Mouse (Mus musculus) frontal cortex, postnatal 36 days (tissue): Measurements from ENCODE around the gene Ehmt1.

ENCODE experiments used
- DNase-seq, 2 experiments: peaks; one replicate each; pipeline ENCODE4 v3.0.0; 2022; ENCODE audit warnings: low spot score in 2 of 2

Ehmt1 gene

DNA sequence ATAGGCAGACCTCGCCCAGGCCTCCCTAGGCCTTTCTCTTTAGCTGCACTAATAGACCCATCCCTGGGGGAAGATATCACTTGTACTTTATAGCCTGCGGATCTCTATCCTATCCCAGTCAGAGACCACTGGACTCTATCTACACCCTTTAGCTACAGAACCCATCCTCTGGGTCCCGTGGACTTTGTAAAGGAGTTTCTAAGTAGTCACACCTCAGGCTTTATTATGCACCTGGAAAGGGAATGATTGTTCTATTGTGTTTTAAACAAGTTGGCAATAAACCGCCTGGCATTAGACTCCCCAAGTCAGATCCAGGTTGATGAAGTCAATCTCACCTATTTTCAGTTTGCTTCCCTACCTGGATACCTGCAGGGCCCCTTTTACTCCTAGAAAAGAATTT is 7.2 kb downstream of the Ehmt1 start:
- DNase-seq = no peak

DNA sequence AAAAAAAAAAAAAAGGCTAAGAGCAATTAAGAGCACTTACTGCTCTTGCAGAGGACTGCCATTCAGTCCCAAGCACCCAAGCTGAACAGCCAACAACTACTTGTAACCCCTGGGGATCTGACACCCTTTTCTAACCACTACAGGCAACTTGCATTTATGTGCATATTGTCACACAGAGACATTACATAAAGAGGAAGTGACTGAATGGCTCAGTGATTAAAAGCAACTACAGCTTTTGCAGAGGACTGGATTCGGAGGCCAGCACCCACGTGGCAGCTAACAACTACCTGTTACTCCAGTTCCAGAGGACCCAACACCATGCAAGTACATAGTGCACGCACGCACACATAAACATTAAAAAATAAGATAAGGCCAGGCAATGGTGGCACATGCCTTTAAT is 8.9 kb downstream of the Ehmt1 start:
- no peak for DNase-seq

DNA sequence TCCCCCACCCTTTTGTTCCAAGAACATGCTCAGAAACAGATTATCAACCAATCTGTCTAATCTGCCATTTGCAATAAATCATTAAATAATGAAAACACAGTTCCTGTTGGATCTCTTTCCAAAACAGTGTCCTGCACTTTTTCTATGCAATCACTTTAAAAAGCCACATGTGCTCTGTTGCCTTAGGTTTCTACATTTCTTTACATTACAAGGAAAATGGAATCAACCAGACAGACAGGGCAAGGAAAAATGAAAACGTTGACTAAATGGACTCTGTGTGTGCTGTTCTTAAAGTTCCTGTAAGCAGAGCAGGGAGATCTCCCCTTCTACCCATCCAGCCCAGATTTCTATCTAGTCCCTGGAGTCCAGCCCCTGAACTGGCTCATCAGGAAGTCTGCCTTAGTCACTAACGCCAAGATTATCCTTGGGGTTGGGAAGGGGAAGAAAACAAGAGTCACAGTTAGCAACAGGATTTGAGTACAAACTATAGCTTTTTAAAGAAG is 13.7 kb downstream of the Ehmt1 start:
- no peak for DNase-seq

DNA sequence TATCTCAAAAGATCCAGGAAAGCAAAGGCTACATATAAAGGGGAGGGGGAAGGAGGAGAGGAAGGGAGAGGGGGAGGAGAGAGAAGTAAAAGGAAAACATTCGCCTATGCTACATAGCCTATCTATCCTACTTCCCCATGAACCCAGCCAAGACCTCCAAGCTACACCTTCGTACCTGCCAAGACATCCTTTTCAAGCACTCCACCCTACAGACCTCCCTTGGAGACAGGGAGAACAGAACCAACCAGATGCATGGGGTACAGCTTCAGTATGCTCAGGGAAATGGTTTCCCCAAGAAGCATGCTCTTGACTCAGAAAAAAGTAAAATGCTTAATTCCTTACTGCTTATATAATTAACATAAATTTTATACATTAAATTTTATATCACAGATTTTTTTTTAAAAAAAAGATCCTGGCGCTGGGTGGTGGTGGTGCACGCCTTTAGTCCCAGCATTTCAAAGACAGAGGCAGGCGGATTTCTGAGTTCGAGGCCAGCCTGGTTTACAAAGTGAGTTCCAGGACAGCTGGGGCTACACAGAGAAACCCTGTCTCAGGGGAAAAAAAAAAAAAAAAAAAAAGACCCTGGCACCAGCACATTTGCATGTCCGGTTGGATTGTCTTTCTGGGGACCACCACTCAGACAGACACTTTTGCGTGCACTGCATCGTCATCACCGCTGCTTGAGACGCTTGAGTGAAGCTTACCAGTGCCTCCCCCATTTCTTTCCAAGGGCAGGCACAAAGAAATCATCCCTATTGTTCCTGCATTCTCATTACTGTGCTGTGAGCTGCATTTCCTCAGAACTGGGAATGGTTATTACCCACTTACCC is 14.4 kb downstream of the Ehmt1 start:
- no peak for DNase-seq

DNA sequence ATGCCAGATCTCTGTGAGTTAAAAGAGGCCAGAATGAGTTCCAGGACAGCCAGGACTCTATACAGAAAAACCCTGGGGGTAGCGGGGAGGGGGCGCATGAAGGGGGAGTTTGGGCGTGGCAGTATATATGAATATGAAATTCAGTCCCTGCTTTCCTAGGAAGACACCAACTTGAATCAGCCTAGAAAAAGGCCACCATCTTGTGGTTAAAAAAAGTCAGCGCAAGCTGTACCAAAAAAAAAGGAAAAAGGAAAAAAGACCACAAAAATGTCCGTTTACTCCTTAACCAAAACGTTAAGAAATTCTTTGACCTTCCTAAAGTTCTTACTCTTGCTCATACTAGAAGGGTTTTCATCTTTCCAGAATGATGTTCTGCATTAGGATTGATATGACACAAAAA is 16.4 kb downstream of the Ehmt1 start:
- no peak for DNase-seq

DNA sequence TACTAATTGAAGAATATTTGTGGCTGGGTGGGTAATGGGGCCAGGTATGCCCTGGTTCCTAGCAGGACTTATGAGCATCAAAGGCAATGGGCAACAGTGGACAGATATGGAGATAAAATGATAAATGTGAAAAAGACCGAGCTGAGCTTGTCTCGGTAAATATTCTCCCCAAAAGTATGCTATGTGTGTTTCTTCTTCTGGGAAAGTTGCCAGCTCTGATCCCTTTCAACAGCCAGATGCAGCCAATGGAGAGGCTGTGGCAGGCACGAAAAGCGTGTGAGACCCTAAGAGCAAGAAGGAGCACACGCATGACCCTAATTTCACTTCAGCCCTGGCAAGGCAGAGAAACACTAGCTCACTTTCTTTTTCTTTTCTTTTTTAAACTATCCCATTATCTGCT is 18.4 kb downstream of the Ehmt1 start:
- peak in 1 of 2 experiments; percentile 40 for DNase-seq

DNA sequence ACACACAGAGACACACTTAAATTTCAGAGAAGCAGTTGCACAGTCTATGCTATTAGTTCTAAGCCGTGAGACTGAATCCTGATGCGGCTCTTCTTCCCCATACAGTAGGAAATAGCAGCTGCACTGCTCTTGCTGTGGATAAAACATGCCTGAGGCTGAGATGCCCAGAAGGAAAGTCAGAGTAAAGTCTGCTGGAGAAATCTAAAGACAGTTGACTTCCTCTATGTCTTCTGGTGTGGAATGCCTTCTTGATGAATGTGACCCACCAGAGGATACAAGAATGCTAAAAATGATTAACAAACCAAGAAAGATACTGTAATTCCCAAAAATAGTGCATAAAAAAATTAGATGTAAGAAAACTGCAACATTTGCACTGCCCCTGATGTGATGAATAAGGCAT is 20.1 kb downstream of the Ehmt1 start:
- no peak for DNase-seq

DNA sequence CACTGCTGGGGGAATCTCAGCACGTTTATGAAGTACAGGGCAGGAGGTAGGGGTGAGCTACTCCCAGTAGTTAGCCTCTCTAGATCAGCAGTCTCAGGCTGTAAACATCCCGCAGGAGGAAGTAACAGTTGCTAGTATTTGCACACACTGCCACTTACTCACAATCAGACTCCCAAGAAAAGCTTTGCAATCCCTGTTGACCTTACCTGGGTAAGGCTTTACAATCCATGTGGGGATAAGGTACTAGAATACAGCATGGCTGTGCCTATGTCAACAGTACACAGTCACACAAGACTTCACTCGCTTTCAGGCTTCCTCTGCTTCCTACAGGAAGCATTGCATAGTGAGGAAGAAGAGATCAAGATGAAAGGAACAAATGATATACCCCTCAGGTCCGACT is 22.7 kb downstream of the Ehmt1 start:
- no peak for DNase-seq

DNA sequence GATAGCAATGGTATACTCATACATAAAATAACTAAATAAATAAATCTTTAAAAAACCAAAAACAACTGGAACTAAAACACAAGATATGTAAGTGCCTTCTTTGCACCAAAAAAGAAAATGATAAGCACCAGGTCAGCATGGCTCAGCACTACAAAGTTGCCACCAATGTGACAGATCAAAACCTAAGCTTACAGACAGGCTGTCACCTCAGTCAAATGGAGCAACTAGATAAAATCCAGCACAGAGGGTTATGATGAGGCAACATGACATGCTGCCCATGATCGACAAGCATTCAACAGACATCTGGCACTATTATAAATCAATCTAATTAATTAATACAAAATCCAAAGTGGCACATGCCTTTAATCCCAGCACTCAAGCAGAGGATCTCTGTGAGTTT is 25.2 kb downstream of the Ehmt1 start:
- no peak for DNase-seq

DNA sequence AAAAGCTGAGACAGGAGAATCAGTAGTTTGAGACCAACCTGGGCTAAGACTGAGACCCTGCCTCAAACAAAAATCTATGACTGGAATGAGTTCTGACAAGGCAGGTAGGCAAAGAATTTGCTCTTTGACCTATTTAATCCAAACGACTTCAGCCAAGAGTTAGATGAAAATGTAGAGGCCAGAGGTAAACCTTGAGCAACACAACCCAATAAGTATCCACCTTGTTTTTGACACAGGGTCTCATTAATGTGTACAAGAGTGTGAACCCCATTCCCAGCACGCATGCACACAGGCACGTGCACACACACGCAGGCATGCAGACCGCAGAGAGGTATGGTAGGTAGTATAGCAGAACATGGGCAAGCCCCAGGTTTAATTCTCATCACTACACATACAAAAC is 27.1 kb downstream of the Ehmt1 start:
- DNase-seq = no peak

DNA sequence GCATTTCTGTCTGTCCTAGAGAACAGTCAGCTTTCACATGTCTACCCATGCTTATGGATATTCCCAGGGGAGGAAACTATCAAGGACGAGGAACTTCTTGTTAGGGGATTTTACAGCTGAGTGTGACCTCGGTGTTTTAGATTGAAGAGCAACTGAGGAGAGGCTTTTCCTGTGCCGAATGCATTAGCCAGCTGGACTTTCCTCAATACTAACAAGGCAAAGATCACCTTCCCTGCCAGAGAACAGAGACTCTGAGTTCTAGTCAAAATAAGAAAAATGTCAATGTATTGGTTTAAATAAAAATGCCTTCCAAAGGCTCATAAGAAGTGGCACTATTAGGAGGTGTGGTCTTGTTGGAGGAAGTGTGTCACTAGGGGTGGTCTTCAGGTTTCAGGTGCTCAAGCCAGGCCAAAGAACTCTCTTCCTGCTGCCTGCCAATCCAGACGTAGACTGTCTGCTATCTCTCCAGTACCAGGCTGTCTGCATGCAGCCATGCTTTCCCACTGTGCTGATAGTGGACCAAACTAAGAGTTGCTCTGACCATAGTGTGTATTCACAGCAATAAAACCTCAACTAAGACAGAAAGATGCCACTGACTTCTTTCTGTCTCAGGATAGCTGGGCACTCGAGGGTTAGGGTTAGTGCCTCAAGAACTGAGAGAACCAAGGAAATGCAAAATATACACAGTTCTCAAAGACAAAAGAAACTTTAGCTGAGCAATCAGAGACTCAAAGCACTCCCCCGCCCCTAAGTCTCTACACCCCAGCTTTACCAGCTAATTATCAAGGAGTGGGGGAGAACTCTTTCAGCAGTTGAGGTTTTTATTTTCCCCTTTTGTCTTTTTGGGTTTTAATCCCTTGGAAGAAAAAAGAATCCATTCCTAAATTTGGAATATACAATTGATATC is 28.6 kb downstream of the Ehmt1 start:
- DNase-seq = no peak

DNA sequence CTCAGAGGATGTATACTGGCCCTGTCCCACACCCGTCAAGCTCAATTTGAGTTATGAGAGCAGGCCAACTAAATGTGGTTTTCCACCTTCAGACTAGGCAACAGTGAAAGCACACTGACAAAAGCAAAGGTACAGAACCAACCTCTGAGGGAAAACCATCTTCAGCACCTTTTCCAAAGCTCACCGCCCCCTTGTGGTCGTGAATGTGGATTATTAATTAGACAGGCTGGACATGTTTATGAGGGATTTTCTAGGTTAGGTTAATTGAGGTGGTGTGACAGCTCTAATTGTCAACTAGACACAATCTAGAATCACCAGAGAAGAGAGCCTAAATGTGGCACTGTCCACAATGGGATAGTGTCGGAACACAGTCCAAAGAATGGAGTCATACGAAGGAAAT is 30.5 kb downstream of the Ehmt1 start:
- DNase-seq = no peak

DNA sequence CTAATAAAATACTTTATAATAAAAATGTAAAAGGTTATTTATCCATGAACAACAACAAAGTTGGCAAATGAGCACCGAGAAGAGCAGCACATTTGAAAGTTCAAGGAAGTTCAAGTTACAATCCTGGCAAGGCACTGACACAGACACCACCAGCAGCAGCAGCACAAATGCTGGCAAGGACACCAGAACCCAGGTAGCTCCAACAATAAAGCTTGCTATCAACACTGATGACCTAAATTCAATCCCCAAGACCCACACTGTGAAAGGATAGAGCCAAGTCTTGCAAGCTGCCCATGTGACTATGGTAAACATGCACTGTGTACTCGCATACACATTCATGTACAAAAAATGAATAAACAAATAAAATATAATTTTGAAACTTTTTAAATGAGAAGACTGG is 38.7 kb downstream of the Ehmt1 start:
- no peak for DNase-seq

DNA sequence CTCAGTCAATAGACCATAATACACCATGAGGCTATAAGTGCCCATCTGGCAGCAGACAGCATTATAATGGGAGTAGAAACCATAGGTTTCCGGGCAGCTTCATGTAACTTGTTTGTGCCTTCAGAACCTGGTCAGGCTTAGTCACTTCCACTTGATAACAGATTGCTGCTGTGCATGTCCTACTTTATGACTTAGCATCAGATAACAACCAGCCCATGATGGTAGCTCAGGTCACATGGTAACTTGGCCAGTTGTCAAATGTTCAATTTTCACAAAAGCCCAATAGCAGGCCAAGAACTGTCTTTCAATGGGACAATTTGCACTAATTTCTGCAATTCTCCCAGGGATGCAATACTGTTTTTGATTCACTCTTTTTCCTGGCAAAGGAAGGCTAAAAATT is 48.5 kb downstream of the Ehmt1 start:
- no peak for DNase-seq

DNA sequence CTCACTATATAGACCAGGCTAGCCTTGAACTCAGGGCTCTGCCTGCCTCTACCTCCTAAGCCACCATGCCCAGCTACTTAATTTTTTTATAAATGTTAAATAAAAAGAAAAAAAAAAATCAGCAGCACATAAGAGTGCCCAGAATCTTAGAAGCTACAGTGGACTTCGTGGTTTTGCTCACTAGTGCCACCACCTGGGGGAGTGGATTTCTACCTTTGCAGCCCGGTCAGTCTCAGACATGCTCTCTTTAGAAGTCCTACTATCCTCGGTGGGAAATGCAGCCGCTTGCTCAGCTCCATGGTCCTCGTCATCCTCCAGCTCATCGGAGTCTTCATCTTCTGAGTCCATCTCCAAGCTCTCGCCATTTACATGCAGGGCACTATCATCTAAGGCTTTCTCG is 56.4 kb downstream of the Ehmt1 start:
- DNase-seq = peak in 1 of 2 experiments; percentile 26

DNA sequence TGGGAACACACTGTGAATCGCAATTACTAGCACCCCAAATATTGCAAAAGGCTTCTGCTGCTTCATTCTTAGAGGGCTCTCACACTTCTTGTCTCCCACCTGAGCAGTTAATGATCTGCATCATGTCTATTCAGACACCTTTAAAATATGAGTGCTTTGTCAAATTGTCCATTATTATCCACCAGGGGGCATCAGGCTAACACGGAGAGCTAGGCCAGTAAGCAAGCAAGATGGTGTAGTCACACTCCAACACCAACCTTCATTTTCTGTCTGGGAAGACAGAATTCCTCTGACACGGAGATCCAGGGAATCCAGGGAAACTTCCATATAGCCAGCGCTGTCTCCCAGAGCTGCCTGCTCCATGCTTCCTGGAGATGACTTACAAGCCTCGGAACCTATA is 67.0 kb downstream of the Ehmt1 start:
- no peak for DNase-seq

DNA sequence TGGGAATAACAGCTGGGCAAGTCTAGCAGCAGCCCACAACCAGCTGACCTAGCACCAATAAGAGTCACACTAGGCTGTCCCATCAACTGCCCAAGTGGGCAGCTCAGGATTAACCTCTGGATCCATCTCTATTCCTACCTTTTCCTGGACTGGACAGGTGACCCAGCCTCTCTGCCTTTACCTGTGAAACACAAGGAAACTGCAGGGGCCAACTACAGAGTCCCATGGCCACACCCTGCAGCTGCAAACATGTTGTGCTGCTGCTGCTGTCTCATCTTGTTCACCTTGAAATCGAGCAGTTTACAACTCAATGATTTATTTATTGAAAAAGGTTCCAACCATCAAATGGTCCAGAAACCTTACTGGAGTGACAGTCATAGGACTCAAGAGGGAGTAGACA is 72.9 kb downstream of the Ehmt1 start:
- DNase-seq = no peak

DNA sequence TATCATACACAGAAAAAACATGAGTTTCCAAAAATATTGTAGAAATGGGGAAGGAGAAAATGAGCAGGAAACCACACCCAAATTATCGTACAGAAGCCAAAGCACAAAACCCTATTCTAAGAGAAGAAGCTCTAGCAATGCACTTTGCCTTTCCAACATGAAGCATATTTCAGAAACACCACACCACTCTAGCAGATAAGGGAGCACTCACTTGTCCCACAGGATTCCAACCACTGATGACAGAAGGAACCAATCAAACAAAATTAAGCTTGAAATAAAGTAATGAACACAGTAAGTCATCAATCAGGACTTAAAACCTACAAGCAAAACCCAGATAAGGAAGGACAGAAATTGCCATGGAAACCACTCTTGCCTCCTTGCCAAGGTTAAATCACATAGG is 74.2 kb downstream of the Ehmt1 start:
- DNase-seq = no peak

DNA sequence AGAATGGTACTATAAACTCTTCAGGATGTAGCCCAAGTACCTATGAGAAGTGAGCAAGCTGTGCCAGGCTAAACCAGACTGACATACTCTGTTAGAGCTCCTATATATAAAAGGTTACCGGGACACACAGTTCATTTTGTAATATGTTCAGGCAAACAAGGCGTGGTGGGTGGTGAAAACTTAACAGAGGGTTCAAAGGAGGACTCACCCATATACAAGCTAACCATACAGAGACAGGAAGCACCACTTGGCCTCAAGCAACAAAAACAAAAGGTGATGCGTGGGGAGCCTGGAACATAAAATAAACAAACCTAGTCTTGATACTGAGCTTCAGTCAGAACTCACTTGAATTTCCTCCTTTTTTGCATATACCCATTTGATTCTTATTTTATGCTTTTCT is 88.8 kb downstream of the Ehmt1 start:
- DNase-seq = no peak

DNA sequence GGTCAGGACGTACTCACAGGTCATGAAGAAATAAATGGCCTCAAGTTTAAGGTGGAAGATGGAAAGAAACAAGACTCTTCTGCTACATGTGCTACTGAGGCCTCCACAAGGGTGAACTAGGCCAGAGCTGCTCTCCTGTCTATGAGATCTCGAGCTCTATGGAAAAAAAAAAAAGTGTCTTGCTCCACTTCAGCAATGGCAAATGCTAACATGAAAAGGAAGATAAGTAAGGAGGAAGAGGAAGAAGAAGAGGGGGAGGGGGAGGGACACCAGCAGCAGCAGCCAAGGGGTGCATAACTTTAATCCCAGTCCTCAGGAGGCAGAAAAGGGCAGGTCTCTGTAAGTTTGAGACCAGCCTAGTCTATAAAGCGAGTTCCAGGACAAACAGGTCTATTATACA is 109.7 kb downstream of the Ehmt1 start:
- DNase-seq = no peak

DNA sequence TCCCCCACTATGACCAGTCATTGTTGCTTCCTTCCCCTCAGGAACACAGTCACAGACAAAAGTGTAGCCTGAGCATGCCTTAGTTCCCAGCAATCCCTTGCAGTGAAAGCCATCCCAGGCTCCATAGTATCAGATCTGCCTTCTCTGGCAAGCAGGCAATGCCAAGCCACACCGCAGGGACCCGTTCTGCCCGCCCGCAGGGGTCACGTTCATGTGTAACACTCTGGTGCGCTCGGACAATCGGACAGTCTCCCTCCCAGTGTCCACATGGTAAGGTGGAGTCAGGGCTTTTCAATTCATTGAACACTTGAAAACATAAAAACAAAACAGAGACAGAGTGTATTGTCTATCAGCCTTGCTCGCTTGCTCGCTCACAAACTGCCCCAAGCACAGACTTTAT is 111.7 kb downstream of the Ehmt1 start:
- DNase-seq = no peak

DNA sequence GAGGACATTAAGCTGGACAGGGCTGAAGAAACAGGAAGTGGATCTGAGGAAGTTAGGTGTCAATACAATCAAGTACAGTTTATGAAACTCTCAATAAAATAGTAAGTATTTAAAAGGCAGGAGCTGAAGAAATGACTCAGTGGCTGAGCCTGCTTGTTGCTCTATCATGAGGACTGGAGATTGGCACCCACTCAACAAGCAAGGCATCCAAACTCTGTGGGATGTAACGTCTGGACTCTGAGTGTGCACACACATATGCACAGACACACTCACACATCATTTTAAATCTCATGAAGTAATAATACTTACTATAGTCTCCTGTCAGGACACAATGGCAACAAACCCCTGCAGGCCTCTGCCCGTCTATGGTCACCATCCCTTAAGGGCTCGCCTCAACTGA is 112.4 kb downstream of the Ehmt1 start:
- peak; percentile 17 to 62 for DNase-seq

DNA sequence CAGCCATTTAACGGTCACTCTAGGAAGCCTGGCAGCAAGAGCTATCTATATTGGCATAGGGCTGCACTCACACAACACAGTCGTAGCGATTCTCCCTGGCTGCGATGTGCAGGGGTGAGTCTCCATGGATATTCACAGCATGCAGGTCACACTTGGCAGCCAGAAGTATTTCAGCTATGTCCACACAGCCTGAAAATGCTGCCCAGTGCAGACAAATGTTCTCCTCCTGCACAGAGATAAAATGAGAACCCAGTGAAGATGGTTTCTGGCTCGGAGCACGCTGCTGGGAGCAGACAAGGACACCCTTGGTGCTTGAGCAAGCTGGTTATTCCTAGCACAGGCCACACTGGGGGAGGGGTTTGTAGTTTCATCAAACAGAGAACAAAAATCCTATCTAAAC is 113.3 kb downstream of the Ehmt1 start:
- peak; percentile 12 to 53 for DNase-seq
